Mouse (Mus musculus) lung, adult 18-20 months (tissue): ENCODE data around the gene Rbm4.

ENCODE experiments used
- DNase-seq, 2 experiments: peaks; one replicate each; pipeline ENCODE4 v3.0.0; 2022; ENCODE audit warnings: mixed read lengths in 2 of 2

The Rbm4 gene

DNA sequence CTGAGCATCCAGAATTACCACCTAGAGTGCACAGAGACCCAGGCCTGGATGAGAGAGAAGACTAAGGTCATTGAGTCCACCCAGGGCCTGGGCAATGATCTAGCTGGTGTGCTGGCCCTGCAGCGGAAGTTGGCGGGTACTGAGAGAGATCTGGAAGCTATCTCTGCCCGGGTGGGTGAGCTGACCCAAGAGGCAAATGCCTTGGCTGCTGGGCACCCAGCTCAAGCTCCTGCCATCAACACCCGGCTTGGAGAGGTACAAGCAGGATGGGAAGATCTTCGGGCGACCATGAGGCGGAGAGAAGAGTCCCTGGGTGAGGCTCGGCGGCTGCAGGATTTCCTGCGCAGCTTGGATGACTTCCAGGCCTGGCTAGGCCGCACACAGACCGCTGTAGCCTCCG is 55.8 kb downstream of the Rbm4 start:
- no peak for DNase-seq
